Mouse (Mus musculus) left cerebral cortex, adult 11 months (tissue): ENCODE data around the gene Loxl1.

Experiments
- DNase-seq: peaks from one replicate; pipeline ENCODE4 v3.0.0; 2022; ENCODE audit warnings: low spot score

Loxl1 gene

DNA sequence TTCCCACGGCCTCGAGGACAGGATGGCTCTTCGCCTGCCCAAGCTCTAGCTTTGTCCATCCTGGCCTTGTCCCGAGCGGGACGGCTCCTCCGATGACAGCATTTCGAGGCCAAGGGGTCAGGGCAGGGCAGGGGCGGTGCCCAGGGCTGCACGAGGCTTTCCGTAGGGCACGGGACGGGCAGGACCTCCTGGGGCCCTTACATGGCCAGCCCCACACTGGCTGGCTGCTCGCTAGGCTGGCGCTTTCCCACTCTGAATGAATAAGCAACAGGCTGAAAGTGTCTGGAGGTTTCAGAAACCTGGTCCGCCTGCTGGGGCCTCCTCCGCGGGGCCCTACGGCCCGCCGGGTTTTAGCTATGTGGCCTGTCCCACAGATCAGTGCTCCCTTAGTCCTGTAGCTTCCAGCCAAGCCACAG lies at the start of gene Loxl1:
Gene Loxl1 (minus strand): TSS at position 243 of the 416 bp plus-strand sequence.
- no peak for DNase-seq

DNA sequence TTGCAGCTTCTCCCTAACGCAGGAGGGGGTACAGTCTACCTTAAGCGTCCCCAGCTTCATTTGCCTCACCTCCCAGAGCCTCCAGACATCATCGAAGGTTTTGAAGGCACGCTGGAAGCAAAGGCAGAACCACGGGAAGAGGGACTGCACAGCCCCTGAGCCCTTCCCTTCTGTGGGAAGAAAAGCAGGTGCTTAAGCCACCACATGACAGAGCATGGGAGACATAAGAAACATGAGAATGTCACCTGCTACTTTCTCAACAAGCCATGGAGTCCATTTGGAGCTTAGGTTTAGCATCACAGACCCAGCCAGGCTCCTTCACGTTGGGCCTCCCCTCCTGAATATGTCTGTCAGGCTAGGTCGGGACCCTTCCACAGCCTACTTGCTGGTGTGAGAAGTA lies 49.0 kb upstream of the Loxl1 start:
- DNase-seq = no peak

DNA sequence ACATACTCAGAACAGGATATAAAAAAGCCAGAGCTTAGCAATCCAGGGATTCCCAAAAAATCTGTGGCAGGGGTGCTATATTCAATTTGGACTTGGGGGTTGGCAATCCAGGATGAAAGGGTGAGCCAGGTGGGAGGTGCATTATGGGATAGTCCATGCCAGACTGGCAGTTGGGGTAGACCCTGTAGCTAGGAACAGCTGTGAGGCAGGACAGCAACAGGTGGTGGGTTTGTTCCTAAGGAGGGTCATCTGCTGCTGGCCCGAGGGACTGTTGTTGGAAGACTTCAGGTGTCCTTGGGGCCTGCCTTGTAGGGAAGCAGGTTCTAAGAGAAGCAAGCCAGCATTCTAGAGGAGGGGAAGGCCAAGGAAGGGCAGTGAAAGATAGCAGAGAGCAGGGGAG lies 48.4 kb upstream of the Loxl1 start:
- no peak for DNase-seq

DNA sequence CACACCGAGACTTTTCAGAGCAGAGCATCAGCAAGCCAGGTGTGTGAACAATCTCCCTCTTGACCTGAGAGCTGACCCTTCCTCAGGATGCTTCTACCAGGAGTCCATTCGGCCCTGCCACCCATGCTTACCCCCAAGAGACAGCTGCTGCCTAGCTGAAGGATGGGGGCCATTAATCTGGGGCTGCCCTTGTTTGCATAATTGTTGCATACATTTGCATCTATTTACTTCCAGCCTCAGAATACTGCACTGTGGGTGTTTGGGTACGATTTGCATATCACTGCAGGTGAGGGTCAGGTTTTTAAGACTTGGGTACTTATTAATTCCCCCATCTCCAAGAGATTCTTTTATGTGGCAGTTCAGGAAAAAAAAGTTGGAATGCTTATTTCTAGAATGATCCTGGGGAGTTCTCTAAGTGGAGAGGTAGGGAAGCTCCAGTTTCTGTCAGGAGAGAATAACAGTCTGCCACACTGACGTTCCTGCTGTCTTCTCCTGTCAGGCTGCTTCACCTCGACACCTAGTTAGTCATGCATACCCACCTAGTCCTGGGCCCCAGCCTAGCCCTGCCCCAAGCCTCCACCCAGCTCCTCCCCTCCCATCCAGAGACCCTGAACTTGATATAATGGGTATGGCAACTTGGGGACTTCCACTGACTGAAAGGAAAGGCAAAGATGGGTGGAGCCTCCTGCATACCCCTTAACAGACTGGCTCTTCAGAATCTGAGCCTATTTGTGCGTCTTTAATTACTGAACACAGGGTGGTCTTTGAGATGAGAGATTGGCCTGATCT lies 42.5 kb upstream of the Loxl1 start:
- DNase-seq = no peak

DNA sequence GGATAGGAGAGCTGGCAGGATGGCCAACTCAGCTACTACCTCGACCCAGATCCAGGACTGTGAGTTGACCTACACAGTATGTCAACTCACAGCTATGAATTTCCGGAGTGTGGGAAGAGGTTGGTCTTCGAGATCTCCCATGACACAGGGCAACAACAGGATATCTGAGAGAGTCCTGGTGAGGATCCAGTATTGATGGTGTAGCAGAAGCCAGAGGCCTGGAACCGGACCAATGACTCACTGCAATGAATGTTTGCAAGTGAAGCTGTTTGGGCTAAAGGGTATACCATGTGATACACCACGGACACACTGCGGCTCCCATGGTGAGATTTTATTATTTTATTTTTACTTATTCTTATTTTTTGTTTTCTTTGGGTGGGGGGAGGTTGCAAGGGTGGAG lies 41.7 kb upstream of the Loxl1 start:
- DNase-seq = no peak

DNA sequence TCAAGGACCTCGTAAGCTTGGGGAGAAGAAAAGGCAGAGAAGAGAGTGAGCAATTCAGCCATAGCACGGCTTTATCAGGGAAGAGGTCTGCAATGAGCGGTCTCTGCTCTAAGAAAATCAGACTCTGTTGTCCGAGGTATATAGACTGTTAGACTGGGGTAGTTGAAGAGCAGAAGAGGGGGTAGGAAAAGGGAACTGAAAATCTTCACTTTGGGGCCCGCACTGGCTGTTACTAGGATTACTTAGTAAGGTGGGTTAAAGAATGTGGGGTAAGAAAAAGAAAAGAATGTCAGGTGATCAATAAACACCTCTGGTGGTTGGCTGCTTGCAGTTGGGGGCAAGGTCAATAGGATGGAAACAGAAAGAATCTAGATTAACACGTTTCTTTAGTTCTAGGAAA lies 40.2 kb upstream of the Loxl1 start:
- DNase-seq = no peak

DNA sequence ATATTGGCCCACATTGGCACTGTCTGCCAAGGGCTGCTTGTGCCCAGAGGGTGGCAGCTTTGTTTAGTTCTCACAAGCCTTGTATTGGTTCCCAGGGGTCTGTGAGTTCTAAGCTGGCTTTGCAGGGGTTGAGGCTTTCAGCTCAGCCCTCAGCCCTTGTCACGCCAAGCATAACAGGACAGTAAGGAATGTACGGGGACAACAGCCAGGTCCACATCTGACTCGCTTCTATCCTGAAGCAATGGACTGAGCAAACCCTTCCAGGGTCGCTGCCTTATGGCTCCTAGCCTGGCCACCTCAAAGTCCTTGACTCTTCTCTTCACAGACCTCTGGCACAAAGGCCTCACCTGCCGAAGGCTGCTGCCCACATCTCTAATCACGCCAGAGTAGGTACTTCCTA lies 34.8 kb upstream of the Loxl1 start:
- DNase-seq = no peak

DNA sequence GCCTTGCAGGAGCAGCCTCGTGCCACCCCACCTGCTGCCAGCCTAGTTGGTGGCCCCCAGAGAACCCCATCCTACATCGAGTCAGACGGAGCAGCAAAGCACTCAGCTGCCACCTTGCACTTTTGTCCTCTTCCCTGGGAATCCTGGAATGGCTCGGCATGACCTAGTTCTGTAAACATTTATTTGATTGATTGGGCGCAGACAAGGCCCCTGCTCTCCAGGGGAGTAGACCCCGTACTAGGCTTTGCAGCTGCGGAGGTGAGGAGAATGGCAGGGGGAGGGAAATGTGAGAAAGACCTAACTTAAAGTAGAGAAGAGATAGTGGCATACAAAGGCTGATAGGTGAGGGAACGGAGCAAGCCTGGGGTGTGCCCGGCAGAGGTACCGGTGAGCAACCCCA lies 33.5 kb upstream of the Loxl1 start:
- DNase-seq = no peak

DNA sequence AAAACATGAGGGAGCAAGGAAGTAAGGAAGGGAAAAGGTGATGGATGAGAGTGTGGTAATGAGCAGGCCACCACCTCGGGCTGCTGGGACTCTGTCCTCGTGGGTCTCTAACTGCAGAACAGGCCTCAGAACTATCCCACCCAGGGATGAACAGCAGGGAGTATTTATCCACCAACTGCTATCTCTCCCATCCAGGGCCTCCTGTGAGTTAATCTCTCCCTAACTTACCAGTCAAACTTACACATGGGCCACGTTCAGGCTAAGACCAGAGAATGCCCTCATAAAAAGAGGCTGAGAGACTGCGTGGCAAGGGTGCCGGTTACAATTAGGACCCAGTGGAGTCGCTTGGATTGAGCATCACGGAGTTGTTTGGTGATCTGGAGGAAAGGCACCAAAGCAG lies 33.0 kb upstream of the Loxl1 start:
- no peak for DNase-seq

DNA sequence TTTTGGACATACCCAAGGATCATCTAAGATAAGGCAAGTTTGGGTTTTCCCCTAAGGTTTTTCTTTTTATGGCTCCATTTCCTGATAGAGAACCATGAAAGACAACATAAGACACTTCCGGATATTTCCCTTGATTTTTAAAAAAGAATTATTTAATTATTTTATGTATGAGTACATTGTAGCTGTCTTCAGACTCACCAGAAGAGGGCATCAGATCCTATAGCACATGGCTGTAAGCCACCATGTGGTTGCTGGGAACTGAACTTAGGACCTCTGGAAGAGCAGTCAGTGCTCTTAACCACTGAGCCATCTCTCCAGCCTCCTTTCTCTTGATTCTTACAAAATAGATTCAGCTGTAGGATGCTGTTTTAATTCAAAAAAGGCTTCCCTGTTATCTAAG lies 28.8 kb upstream of the Loxl1 start:
- no peak for DNase-seq

DNA sequence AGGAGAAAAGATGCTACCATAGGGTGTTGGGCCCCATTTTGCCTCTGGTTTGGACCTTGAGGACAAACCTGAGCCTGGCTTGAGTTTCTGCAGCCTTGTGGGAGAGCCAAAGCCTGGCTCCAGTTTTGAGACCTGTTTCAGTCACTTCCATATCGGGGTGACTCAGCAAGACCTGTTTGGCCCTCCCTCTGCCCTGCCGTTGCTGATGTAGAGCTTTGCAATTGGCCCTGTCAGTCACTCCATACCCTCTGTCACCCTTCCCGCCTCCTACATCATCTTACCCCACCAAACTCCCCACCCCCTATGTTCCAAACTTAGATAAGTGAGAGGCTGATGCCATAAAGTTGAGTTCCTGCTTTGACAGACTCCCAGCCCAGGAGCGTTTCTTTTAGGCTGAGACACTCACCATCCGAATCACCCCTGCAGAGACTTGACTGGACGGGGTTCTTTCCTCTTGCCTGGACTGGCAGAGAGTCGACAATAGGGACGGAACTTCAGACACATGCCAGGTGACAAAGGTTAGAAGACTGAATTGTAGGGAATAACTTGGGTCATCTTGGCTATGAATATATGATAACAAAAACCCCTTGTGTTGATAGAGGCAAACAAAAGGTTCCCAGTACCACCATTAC lies 23.8 kb upstream of the Loxl1 start:
- no peak for DNase-seq

DNA sequence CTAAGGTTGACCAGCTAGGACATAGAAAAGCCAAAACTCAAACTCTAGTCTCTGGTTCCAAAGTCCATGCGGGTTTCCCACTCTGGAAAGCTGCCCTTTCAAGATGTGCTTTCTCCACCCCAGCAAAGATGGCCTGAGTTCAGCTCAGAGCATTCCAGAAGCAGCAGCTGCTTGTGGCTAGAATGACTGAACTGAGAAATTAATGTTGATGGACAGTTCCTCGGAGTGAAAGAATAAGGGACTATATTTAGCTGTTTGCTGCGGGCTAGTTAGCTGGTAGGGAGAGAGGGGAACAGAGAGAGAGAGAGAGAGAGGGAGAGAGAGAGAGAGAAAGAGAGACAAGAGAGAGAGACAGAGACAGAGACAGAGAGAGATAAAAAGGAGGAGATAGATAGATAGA lies 18.3 kb upstream of the Loxl1 start:
- no peak for DNase-seq

DNA sequence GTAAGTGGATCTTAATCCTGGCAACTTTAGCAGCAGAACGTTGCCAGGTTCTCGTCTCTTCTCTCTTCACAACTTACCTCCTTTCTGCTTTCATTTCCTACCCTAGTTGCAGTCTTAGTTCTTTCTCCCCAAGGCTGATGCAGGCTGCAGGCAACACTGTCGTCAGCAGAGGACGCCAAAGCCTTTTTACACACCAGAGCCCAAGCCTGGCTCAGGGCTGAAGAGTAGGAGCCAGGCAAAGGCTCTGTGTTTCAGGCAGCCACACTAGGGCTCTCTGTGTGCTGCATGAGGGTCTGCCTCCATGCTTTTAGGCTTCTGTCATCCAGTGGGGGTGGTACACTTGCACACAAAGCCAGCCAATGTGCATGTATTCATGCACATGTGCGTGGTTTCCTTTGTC lies 17.3 kb upstream of the Loxl1 start:
- peak; percentile 49 for DNase-seq

DNA sequence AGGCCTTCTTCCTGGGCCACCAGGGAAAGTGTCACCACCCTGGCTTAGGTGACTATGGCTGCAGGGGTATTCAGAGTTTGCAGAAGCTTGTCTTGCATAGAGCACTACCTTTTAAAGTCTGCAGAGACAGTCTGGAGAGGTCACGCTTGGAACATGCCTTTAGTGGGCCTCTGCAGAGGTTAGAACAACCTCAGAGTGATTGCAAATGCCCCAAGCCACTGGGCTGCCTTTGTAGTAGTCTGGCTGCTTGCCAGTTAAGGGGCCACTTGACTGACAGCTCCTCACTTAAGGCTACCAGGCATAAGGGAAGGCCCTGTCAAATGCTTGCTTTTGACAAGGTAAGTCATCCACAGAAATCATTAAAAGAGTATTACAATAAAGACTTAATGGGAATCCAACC lies 14.4 kb upstream of the Loxl1 start:
- no peak for DNase-seq

DNA sequence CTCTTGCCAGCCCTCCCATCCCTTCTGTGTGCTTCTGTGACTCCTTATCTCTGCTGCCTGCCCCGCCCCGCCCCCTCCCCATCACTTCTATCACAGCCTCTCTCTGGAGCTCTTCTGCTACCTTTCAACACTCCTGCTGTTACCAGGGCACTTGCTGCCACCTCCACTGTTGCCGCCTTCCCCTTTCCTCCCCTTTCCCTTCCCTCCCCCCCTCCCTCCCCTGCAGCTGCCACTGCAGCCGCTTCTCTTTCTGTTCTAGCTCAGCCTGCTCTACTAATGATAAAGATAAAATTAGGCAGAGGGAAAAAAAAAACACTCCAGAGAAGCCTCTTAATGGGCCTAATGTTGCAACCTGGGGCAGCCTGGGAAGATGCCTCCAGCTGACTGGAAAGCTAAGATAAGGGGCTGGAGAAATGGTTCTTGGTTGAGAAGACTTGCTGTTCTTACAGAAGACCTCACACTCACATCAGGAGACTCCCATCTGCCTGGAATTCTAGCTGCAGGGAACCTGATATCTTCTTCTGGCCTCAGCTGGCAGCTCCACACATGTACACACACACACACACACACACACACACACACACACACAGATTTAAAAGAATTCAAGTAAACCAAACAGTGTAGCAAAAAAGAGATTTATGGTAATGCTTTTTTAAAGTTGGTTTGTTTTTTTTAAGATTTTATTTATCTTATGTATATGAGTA lies 13.6 kb upstream of the Loxl1 start:
- no peak for DNase-seq

DNA sequence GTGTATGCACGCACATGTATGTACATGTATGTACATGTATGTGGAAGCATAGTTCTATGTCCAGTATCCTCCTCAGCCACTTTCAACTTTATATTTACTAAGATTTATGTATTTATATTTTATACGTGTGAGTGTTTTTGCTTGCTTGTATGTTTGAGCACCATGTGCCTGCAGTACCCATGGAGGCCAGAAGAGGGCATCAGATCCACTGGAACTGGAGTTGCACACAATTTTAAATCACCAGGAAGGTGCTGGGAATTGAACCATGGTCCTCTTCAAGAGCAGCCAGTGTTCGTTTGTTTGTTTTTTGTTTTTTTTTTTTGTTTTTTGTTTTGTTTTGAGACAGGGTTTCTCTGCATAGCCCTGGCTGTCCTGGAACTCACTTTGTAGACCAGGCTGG lies 8.7 kb upstream of the Loxl1 start:
- DNase-seq = no peak

DNA sequence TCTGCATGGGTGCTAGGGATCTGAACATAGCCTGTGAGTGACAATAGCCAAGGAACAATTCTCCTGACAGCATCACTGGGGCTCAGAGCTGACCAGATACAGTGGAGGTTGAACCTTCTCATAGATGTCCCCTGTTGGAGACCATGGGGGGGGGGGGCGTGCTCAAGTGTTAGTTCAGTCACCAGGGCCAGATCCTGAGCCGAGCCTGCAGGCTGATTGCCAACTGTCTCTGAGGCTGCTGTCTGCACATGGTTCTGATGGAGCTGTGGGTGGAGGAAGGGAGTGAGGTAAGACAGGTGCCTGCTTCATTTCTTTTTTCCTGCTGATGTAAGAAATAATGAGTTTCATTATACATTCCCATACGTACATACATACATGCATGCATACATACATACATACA lies 5.3 kb upstream of the Loxl1 start:
- DNase-seq = no peak

DNA sequence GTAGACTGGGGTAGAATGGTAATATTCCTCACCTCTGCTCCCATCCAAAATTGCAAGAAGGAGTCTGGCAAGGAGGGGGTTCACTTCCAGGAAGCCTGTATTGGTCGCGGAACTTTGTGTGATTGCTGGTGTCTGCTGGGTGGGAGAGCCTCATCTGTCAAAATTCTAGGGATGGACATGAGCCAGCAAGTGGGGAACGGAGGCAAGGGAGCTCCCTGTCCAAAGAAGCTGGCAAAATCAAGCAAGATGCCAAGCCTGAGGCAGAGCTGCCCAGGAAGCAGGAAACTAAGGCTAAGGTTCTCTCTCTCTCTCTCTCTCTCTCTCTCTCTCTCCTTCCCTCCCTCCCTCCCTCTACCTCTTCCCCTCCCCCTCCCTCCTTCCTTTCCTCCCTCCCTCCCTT lies 4.4 kb upstream of the Loxl1 start:
- no peak for DNase-seq

DNA sequence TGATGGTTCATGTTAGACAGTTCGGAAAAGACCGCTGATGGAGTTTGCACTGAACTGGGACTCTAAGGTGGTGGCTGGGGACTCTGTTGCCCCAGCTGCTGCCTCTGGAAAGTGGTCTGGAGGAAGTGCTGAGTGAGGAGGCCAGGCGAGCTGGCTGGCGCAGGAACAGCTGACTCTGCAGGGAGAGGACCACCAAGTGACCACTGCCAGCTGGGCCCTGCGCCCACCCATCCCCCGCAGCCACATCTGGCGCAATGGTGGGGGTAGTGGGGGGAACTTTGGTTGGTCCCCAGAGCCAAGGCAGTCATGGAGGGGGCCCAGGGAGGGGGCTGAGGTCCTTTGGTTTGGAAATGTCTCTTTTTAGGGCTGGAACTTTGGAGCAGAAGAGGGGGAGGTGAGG lies 3.8 kb upstream of the Loxl1 start:
- DNase-seq = no peak

DNA sequence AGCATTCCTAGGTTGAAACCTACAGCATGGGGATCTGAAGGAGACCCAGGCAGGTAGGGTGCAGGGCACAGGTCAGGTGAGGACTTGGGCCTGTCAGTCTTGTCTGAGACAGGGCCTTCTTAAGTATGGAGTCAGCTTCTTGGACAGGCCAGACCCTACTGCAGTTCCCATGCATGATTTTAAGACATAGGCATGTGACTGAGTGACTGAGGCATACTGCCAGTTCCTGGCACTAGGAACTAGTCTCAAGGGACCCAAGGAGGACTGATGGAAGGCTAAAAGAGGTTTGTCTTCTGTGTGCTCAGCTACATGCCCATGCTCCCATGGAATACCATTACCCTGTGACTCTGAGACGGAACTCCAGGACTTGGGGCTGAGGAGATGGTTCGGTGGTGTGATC lies 2.9 kb upstream of the Loxl1 start:
- no peak for DNase-seq

DNA sequence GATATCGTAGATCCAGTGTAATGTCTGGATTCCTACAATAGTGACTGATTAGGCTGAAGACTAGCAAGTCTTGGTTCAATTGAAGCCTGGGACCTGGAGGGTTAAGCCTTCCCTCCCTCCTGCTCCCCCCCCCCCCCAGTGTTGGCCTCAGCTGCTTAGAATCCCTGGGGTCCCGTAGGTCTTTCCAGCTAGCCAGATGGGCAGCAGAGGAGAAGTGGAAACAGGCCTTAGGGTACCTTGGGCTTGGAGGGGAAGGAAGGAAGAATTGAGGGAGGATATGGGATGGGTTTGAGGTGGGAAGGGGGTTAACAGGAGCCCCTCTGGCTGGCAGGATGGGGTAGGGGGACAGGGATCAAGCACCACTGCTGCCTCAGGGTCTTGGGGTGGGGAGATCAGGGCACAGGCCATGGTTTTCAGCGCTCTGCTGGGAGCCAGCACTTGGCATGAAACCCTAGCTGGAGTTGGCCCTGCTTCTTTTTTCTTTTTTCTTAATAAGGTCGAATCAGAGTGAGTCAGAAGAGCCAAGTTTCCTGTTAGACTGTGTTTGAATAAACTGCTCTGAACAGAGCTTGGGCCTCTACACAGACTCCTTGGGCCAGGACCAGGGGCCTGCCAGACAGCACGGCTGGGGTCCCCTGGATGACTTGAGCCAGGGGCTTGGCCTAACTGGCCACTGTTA lies 1.8 kb upstream of the Loxl1 start:
- no peak for DNase-seq

DNA sequence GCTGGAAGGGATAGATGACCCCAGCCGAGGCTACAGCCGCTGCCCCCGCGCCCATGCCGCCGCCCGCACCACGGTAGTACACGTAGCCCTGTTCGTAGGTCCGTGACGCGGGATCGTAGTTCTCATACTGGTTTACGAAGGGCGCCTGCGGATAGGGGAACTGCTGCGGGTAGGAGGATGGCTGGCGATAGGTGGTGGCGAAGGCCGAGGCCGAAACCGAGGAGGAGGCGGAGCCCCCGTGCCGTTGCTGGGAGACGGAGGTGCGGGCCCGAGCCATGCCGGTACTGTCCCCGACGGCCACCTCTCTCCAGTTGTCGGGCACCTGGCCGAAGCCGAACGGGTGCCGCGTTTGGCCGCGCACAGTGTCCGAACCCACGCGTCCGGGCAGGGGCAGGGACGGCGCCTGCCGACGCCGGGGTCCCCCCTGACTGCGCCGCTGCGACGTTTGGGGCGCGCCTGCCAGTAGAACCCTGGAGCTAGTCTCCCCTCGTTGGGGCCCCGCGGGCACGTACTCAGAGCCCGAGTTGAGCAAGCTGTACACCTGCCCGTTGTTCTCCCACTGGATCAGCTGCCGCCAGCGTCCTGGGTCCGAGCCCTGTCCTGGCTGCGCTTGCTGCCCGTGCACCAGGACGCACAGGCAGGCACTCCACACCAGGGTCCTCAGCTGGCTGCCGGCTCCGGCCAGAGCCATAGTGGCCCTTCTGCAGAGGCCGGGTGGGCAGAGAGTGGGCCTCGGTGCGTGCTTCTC lies 616 bp downstream of the Loxl1 start:
- no peak for DNase-seq
